Mouse (Mus musculus) embryonic fibroblast, embryonic 13.5 days (primary cell): ENCODE data around the gene A930004D18Rik. TPM values are rescaled to one million over a fixed set of nuclear protein-coding genes. Genes with fewer than 3 reads are reported as not detected.
A peak's percentile ranks its signal among the peaks of the same experiment; 100 is the strongest.
"Not testable (repeated sequence)": the region's sequence is repeated elsewhere in the genome, so short reads cannot be mapped to it uniquely, and the experiment has no call there.

Experiments
- H3K27ac ChIP-seq: 2 replicates; pipeline ENCODE4 v1.5.1; 2012; ENCODE audit warnings: low read length, control low read depth, inconsistent platforms; ENCODE audit not compliant: insufficient read depth
- H3K4me1 ChIP-seq: 2 replicates; pipeline ENCODE4 v1.6.1; 2011; ENCODE audit warnings: low read length; ENCODE audit not compliant: control insufficient read depth, insufficient read depth
- H3K4me3 ChIP-seq: 2 replicates; pipeline ENCODE4 v1.5.1; 2011; ENCODE audit warnings: mild to moderate bottlenecking, control low read depth, low read length; ENCODE audit not compliant: insufficient read depth
- CTCF ChIP-seq: IDR thresholded peaks from 2 replicates; pipeline ENCODE4 v1.5.1; 2011; ENCODE audit warnings: mild to moderate bottlenecking, control low read depth, low read length, moderate library complexity, borderline replicate concordance; ENCODE audit not compliant: insufficient read depth
- POLR2A ChIP-seq: IDR thresholded peaks from 2 replicates; pipeline ENCODE4 v1.6.1; 2011; ENCODE audit warnings: low read depth, mild to moderate bottlenecking, control low read depth, low read length, moderate library complexity
- polyA plus RNA-seq: library from polyadenylated mRNA; stranded (reverse); fragments of >200 nt; gene quantifications from 2 replicates; pipeline ENCODE4 v1.2.4, GENCODE M21; 2011; ENCODE audit warnings: low read depth; ENCODE audit not compliant: missing spikeins, insufficient read length

A930004D18Rik gene
- polyA plus RNA-seq, 1 experiment, result 8.6 TPM

DNA sequence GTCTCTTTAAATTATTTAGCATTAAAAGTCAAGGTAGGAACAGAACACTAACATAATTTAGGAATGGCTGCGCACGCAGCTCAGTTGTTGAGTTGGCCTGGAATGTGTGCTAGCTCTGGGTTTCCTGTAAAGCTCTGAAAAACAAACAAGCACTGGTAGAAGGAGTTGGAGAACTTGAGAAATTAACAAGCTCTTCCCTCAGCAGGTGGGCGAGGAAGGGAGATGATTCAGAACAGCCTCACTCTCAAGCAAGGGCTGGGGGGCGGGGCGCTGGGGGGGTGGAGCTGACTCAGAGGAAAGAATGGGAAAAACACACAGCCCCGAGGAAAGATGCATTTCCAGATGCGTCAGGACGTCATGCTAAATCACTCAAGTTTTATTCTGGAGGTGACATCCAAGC is 32.4 kb downstream of the A930004D18Rik start:
- H3K27ac ChIP-seq, result peak overlapping the region; percentile 67; the same call in 1 of the 2 replicates
- TF ChIP-seq POLR2A, result no peak
- TF ChIP-seq CTCF, result no peak

GRCm38 (mm10) chr2:18004286-18004685 is 33.3 kb downstream of the A930004D18Rik start:
- no peak for TF ChIP-seq CTCF
- no peak for TF ChIP-seq POLR2A
- Histone ChIP-seq H3K4me1 (peaks cover 4% of the 10 kb centered on the region), H3K27ac (peak overlapping the region; percentile 67; the same call in 1 of the 2 replicates), H3K4me3 (no peak overlapping the region)

More for the DNA sequence above, 32.4 kb downstream of the A930004D18Rik start:
- H3K4me3 ChIP-seq, result no peak overlapping the region
- peaks cover 4% of the 10 kb centered on the region for H3K4me1 ChIP-seq

GRCm38 (mm10) chr2:18002306-18002705 is 35.2 kb downstream of the A930004D18Rik start:
- Histone ChIP-seq H3K27ac (no peak overlapping the region), H3K4me1 (peaks cover 4% of the 10 kb centered on the region), H3K4me3 (no peak overlapping the region)
- TF ChIP-seq CTCF, result no peak
- TF ChIP-seq POLR2A, result no peak

DNA sequence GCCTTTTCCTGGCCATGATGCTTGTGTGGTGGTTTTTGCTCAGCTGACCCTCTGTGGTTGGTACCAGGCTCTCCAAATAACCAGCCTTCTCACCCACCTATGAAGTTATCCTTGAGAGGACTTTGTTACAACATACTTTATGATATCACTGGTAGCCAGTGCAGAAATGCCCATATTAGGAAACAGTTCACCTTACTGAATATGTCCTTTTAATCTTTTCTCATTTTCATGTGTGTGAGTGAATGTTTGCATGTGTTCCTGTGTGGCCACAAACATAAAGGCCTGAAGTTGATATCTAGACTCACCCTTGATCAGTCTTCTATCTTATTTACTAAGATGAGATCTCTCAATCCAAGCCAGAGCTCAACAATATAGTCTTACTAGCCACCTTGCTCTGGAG is 40.7 kb downstream of the A930004D18Rik start, which contains the start of gene H2al2a:
H2al2a (minus strand) TSS at position 101 of the 400 bp plus-strand sequence.
- TF ChIP-seq POLR2A (no peak), CTCF (no peak)
- Histone ChIP-seq H3K4me1 (no peaks in the 10 kb centered on the region), H3K27ac (no peak within 1 kb of the TSS), H3K4me3 (no peak within 1 kb of the TSS)

DNA sequence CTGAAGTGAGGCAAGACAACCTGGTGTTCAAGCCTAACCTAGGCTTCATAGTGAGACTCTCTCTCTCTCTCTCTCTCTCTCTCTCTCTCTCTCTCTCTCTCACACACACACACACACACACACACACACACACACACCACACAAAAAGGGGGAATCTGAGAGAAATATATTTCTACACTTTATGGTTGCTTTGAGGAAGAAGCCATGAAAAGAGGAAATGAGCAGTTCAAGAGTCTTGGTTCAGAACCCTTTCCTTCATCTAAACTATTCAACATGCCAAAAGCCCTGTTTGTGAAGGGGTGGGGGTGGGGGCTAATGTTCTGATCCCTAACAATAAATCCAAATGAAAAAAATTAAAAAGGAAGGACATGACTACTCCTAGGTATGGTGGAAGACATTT is 48.0 kb downstream of the A930004D18Rik start:
- no peak for TF ChIP-seq POLR2A
- no peak for TF ChIP-seq CTCF
- no peaks in the 10 kb centered on the region for H3K4me1 ChIP-seq
- no peak overlapping the region for H3K4me3 ChIP-seq
- H3K27ac ChIP-seq, result no peak overlapping the region

GRCm38 (mm10) chr2:17989115-17989514 is 48.4 kb downstream of the A930004D18Rik start:
- TF ChIP-seq POLR2A (no peak), CTCF (no peak)
- Histone ChIP-seq H3K4me1 (no peaks in the 10 kb centered on the region), H3K4me3 (no peak overlapping the region), H3K27ac (no peak overlapping the region)

- Histone ChIP-seq H3K4me3 (no peak overlapping the region), H3K27ac (no peak overlapping the region), H3K4me1 (no peaks in the 10 kb centered on the region)
- TF ChIP-seq POLR2A (no peak), CTCF (no peak)
These were observed 50.8 kb downstream of the A930004D18Rik start for GRCm38 (mm10) chr2:17986694-17987093.

GRCm38 (mm10) chr2:17984774-17985173 is 52.8 kb downstream of the A930004D18Rik start:
- Histone ChIP-seq H3K27ac (no peak overlapping the region), H3K4me3 (no peak overlapping the region), H3K4me1 (no peaks in the 10 kb centered on the region)
- TF ChIP-seq CTCF, result no peak
- no peak for TF ChIP-seq POLR2A

- TF ChIP-seq CTCF (no peak), POLR2A (no peak)
- no peaks in the 10 kb centered on the region for H3K4me1 ChIP-seq
- H3K4me3 ChIP-seq, result no peak overlapping the region
- no peak overlapping the region for H3K27ac ChIP-seq
These were observed 54.8 kb downstream of the A930004D18Rik start for GRCm38 (mm10) chr2:17982747-17983146.

DNA sequence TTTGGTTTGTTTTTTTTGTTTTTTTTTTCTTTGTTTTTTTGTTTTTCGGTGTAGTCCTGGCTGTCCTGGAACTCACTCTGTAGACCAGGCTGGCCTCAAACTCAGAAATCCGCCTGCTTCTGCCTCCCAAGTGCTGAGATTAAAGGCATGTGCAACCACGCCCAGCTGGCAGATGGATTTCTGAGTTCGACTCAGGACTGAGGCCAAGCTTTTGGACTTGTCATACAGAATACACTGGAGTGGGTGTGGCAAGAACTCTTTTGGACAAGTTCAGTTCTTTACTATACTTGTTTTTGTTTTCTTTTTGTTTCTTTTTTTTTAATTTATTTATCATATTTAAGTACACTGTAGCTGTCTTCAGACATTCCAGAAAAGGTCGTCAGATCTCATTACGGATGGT is 58.8 kb downstream of the A930004D18Rik start:
- Histone ChIP-seq H3K4me1 (peaks cover 3% of the 10 kb centered on the region; the same call in 1 of the 2 replicates), H3K4me3 (no peak overlapping the region), H3K27ac (no peak overlapping the region)
- TF ChIP-seq POLR2A, result no peak
- TF ChIP-seq CTCF, result no peak

GRCm38 (mm10) chr2:17978251-17978650 is 59.3 kb downstream of the A930004D18Rik start:
- H3K4me3 ChIP-seq, H3K4me1 ChIP-seq, H3K27ac ChIP-seq: not testable (repeated sequence)

GRCm38 (mm10) chr2:17977645-17978044 is 59.9 kb downstream of the A930004D18Rik start:
- H3K4me1 ChIP-seq, H3K27ac ChIP-seq, H3K4me3 ChIP-seq: not testable (repeated sequence)
